Mouse (Mus musculus) bone marrow macrophage, adult 2 months (primary cell): ENCODE measurements around the gene Mfsd11.

Experiments used
- CTCF ChIP-seq: IDR thresholded peaks from 2 replicates; pipeline ENCODE4 v1.5.1; 2012; ENCODE audit warnings: low read depth, mild to moderate bottlenecking, low read length, moderate library complexity
- POLR2A ChIP-seq: IDR thresholded peaks from 2 replicates; pipeline ENCODE4 v1.6.1; 2012; ENCODE audit warnings: mild to moderate bottlenecking, low read depth, low read length, borderline replicate concordance

DNA sequence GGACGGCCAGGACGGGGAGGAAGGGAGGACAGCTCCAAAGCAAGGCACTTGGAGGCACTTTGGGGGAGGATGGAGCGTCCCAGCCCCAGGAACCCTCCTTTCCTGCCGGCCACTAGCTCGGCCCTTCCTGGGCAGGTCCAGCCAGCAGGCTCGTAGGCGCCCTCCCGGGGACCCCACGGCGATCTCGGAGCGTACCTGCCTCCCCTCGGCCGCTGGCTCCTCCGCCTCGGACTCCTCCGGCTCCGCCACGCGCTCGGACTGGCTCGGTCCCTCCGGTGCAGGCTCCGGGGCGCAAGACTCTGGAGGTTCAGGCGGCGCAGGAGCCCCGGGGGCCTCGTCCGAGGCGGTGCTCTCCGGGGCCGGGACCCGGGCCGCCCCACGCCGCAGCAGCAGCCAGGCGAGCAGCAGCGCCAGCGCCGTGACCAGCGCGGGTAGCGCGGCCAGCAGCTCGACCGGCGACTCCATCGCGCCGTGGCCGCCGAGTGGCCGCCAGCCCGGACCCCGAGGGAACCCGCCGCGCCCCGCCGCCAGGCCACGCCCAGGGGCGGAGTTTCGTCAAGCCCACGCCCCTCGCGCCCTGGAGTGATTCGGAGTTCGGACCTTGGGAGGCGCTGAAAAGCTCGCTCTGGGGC lies 24.6 kb upstream of the Mfsd11 start, which contains the start of gene Mxra7:
- TF ChIP-seq CTCF = no peak
- no peak for TF ChIP-seq POLR2A
